Mouse (Mus musculus): Measurements from ENCODE around the gene Obox3.
"Not testable (repeated sequence)": the region's sequence is repeated elsewhere in the genome, so short reads cannot be mapped to it uniquely, and the experiment has no call there.

The Obox3 gene

DNA sequence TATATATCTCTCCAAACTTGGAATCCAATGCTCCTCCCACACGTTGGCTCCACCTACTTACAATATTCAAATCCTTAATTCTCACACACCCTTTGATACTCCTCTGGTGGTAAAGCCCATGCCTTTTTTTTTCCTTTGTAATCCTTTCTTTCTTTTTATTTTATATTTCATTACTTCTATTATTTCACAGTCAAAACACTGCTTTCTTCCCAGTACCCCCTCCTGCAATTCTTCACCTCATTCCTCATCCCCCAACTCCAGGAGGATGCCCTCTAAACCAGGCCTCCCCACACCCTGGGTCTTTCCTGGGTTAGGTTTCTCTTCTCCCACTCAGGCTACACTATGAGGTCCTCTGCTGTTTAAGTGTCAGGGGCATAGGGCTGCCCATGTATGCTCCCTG, at the start of gene Obox3:
TSS of gene Obox3 (minus strand) at position 101 of the 400 bp plus-strand sequence.
- not testable (repeated sequence) for DNase-seq (ENCODE audit: low spot score in 2 of 2)

GRCm38 (mm10) chr7:15509411-15509810, 130.3 kb downstream of the Obox3 start:
- not testable (repeated sequence) for DNase-seq (ENCODE audit: low spot score in 2 of 2)

Data from frontal cortex, postnatal 25 days (tissue).